Mouse (Mus musculus): ENCODE data around the gene Pcca.
A peak's percentile ranks its signal among the peaks of the same experiment; 100 is the strongest.

Gene Pcca

GRCm38 (mm10) chr14:122887278-122887677 lies 353.2 kb downstream of the Pcca start:
- no peak for DNase-seq (ENCODE audit: low read depth)

GRCm38 (mm10) chr14:122887702-122888479 lies 353.8 kb downstream of the Pcca start:
- DNase-seq (ENCODE audit: low read depth) = no peak

GRCm38 (mm10) chr14:122888480-122888872 lies 354.4 kb downstream of the Pcca start:
- no peak for DNase-seq (ENCODE audit: low read depth)

- DNase-seq (ENCODE audit: low read depth) = no peak
Measured at GRCm38 (mm10) chr14:122891470-122891968, 357.4 kb downstream of the Pcca start.

GRCm38 (mm10) chr14:122896106-122896505 lies 362.0 kb downstream of the Pcca start:
- DNase-seq (ENCODE audit: low read depth) = no peak

GRCm38 (mm10) chr14:122898550-122898949 lies 364.4 kb downstream of the Pcca start:
- no peak for DNase-seq (ENCODE audit: low read depth)

- peak; percentile 89 for DNase-seq (ENCODE audit: low read depth)
Measured at GRCm38 (mm10) chr14:122900679-122901078, 366.6 kb downstream of the Pcca start.

GRCm38 (mm10) chr14:122901177-122901576 lies 367.1 kb downstream of the Pcca start:
- DNase-seq (ENCODE audit: low read depth) = no peak

- DNase-seq (ENCODE audit: low read depth) = no peak
Measured at GRCm38 (mm10) chr14:122901715-122902114, 367.6 kb downstream of the Pcca start.

- no peak for DNase-seq (ENCODE audit: low read depth)
Measured at GRCm38 (mm10) chr14:122902136-122902535, 368.0 kb downstream of the Pcca start.

GRCm38 (mm10) chr14:122902884-122903283 lies 368.8 kb downstream of the Pcca start:
- DNase-seq (ENCODE audit: low read depth) = peak; percentile 88

GRCm38 (mm10) chr14:122903923-122904351 lies 369.8 kb downstream of the Pcca start:
- DNase-seq (ENCODE audit: low read depth) = peak; percentile 89

- DNase-seq (ENCODE audit: low read depth) = no peak
Measured at GRCm38 (mm10) chr14:122905007-122905406, 370.9 kb downstream of the Pcca start.

- DNase-seq (ENCODE audit: low read depth) = no peak
Measured at GRCm38 (mm10) chr14:122908075-122908474, 374.0 kb downstream of the Pcca start.

- DNase-seq (ENCODE audit: low read depth) = no peak
Measured at GRCm38 (mm10) chr14:122909368-122910091, 375.4 kb downstream of the Pcca start.

GRCm38 (mm10) chr14:122911265-122911664 lies 377.1 kb downstream of the Pcca start:
- DNase-seq (ENCODE audit: low read depth) = no peak

- DNase-seq (ENCODE audit: low read depth) = peak; percentile 28
Measured at GRCm38 (mm10) chr14:122912137-122912536, 378.0 kb downstream of the Pcca start.

- DNase-seq (ENCODE audit: low read depth) = peak; percentile 77
Measured at GRCm38 (mm10) chr14:122912812-122913498, 378.8 kb downstream of the Pcca start.

- DNase-seq (ENCODE audit: low read depth) = no peak
Measured at GRCm38 (mm10) chr14:122913657-122914056, 379.5 kb downstream of the Pcca start, which contains the start of gene Ggact. Ggact (minus strand) TSS chr14:122913757.

GRCm38 (mm10) chr14:122917676-122918075 lies 383.6 kb downstream of the Pcca start:
- DNase-seq (ENCODE audit: low read depth) = no peak

GRCm38 (mm10) chr14:122920011-122920410 lies 385.9 kb downstream of the Pcca start:
- DNase-seq (ENCODE audit: low read depth) = peak; percentile 26

- DNase-seq (ENCODE audit: low read depth) = no peak
Measured at GRCm38 (mm10) chr14:122936460-122936859, 402.3 kb downstream of the Pcca start.

Measured in NIH3T3 (cell line).